Mouse (Mus musculus) small intestine, adult 2 months (tissue): ENCODE data around the gene Mllt10. TPM values are rescaled to one million over a fixed set of nuclear protein-coding genes. Genes with fewer than 3 reads are reported as not detected.

ENCODE experiments used
- H3K27ac ChIP-seq: fragments of 200-500 bp; 2 replicates; pipeline ENCODE4 v1.5.1; 2012; ENCODE audit warnings: low read depth, low read length, control low read depth, inconsistent platforms; ENCODE audit not compliant: insufficient read depth
- H3K27me3 ChIP-seq: fragments of 200-500 bp; 2 replicates; pipeline ENCODE4 v1.6.1; 2012; ENCODE audit warnings: mild to moderate bottlenecking, moderate library complexity, low read length, inconsistent platforms; ENCODE audit not compliant: control insufficient read depth, insufficient read depth
- H3K36me3 ChIP-seq: fragments of 200-500 bp; 2 replicates; pipeline ENCODE4 v1.6.1; 2012; ENCODE audit warnings: mild to moderate bottlenecking, low read length, control low read depth, inconsistent platforms; ENCODE audit not compliant: control insufficient read depth, insufficient read depth
- H3K4me1 ChIP-seq: fragments of 200-500 bp; 2 replicates; pipeline ENCODE4 v1.6.1; 2012; ENCODE audit warnings: low read length, inconsistent platforms, mixed read lengths; ENCODE audit not compliant: control insufficient read depth, insufficient read depth, insufficient read length
- H3K4me3 ChIP-seq: fragments of 200-500 bp; 2 replicates; pipeline ENCODE4 v1.5.1; 2012; ENCODE audit warnings: low read depth, mild to moderate bottlenecking, control low read depth, inconsistent platforms, low read length, moderate library complexity
- CTCF ChIP-seq: fragments of 200-500 bp; IDR thresholded peaks from 2 replicates; pipeline ENCODE4 v1.5.1; 2012; ENCODE audit warnings: low read depth, mild to moderate bottlenecking, control low read depth, inconsistent platforms, low read length, moderate library complexity, mixed read lengths; ENCODE audit not compliant: insufficient replicate concordance, insufficient read length; ENCODE audit errors: extremely low read depth
- POLR2A ChIP-seq: fragments of 200-500 bp; IDR thresholded peaks from 2 replicates; pipeline ENCODE4 v1.6.1; 2012; ENCODE audit warnings: low read depth, mild to moderate bottlenecking, control low read depth, inconsistent platforms, low read length, moderate library complexity
- WGBS: fragments of 180-500 bp; shearing (Covaris S2); methylation state at CpG from one replicate; pipeline ENCODE4 v1.1.7; 2018; 5-methylcytosine and 5-hydroxymethylcytosine counted together
- polyA plus RNA-seq: library from polyadenylated mRNA; depleted of rRNA; stranded (reverse); fragments of >200 nt; gene quantifications from 2 replicates; pipeline ENCODE4 v1.2.3, GENCODE M21; 2012

Gene Mllt10
- polyA plus RNA-seq, 1 experiment: 22.4 TPM

- TF ChIP-seq CTCF (no peak), POLR2A (no peak)
- H3K27ac ChIP-seq: peak within 1 kb of the TSS; percentile 10
- WGBS: 8% methylated on average over 17 of the region's 17 CpGs
- no peaks in the 10 kb centered on the region for H3K36me3 ChIP-seq
- peak within 1 kb of the TSS; percentile 85 for H3K4me3 ChIP-seq
- no peaks in the 10 kb centered on the region; the same call in 1 of the 2 replicates for H3K4me1 ChIP-seq
- H3K27me3 ChIP-seq: peaks cover 58% of the 10 kb centered on the region
Observed at GRCm38 (mm10) chr2:18048453-18049075, 6.5 kb upstream of the Mllt10 start, which contains the start of gene Skida1. Skida1 (minus strand) TSS chr2:18049051.

- no peaks in the 10 kb centered on the region; the same call in 1 of the 2 replicates for H3K4me1 ChIP-seq
- H3K4me3 ChIP-seq: no peak overlapping the region
- no peaks in the 10 kb centered on the region for H3K36me3 ChIP-seq
- TF ChIP-seq POLR2A (no peak), CTCF (no peak)
- peaks cover 58% of the 10 kb centered on the region for H3K27me3 ChIP-seq
- H3K27ac ChIP-seq: no peak overlapping the region; the same call in 1 of the 2 replicates
- WGBS: 58% methylated on average over 11 of the region's 11 CpGs
Observed at GRCm38 (mm10) chr2:18049279-18049821, 5.7 kb upstream of the Mllt10 start.

GRCm38 (mm10) chr2:18050018-18050417, 5.0 kb upstream of the Mllt10 start:
- Histone ChIP-seq H3K27ac (peak overlapping the region; percentile 71), H3K4me3 (no peak overlapping the region)

GRCm38 (mm10) chr2:18050541-18050985, 4.5 kb upstream of the Mllt10 start:
- Histone ChIP-seq H3K36me3 (no peaks in the 10 kb centered on the region), H3K4me1 (no peaks in the 10 kb centered on the region; the same call in 1 of the 2 replicates), H3K27ac (peak overlapping the region; percentile 71), H3K27me3 (peaks cover 55% of the 10 kb centered on the region), H3K4me3 (no peak overlapping the region)
- 42% methylated on average over 10 of the region's 10 CpGs for WGBS
- no peak for TF ChIP-seq POLR2A
- no peak for TF ChIP-seq CTCF

More at GRCm38 (mm10) chr2:18050018-18050417, 5.0 kb upstream of the Mllt10 start:
- Histone ChIP-seq H3K27me3 (peaks cover 56% of the 10 kb centered on the region), H3K36me3 (no peaks in the 10 kb centered on the region), H3K4me1 (no peaks in the 10 kb centered on the region; the same call in 1 of the 2 replicates)
- TF ChIP-seq CTCF (no peak), POLR2A (no peak)
- WGBS: 63% methylated on average over 2 of the region's 2 CpGs

- H3K27me3 ChIP-seq: peaks cover 48% of the 10 kb centered on the region
- WGBS: 73% methylated on average over 11 of the region's 11 CpGs
Observed at GRCm38 (mm10) chr2:18051026-18051830, 3.8 kb upstream of the Mllt10 start.

GRCm38 (mm10) chr2:18051831-18052170, 3.2 kb upstream of the Mllt10 start:
- TF ChIP-seq CTCF: no peak
- no peak for TF ChIP-seq POLR2A
- Histone ChIP-seq H3K27ac (no peak overlapping the region), H3K27me3 (peaks cover 43% of the 10 kb centered on the region), H3K36me3 (no peaks in the 10 kb centered on the region), H3K4me3 (no peak overlapping the region), H3K4me1 (no peaks in the 10 kb centered on the region)
- WGBS: 85% methylated on average over 3 of the region's 3 CpGs

More at GRCm38 (mm10) chr2:18051026-18051830, 3.8 kb upstream of the Mllt10 start:
- Histone ChIP-seq H3K4me1 (no peaks in the 10 kb centered on the region; the same call in 1 of the 2 replicates), H3K27ac (no peak overlapping the region), H3K4me3 (no peak overlapping the region), H3K36me3 (no peaks in the 10 kb centered on the region)
- TF ChIP-seq POLR2A (no peak), CTCF (no peak)

GRCm38 (mm10) chr2:18052581-18052980, 2.5 kb upstream of the Mllt10 start:
- Histone ChIP-seq H3K4me3 (no peak overlapping the region), H3K36me3 (no peaks in the 10 kb centered on the region), H3K27ac (no peak overlapping the region), H3K27me3 (peaks cover 35% of the 10 kb centered on the region), H3K4me1 (no peaks in the 10 kb centered on the region)
- TF ChIP-seq CTCF (no peak), POLR2A (no peak)
- 96% methylated on average over 3 of the region's 3 CpGs for WGBS
